Mouse (Mus musculus): ENCODE measurements around the gene Rptn. TPM values are rescaled to one million over a fixed set of nuclear protein-coding genes. Genes with fewer than 3 reads are reported as not detected.

Rptn gene
- total and polyA plus RNA-seq, 3 experiments = not detected

- no peak for TF ChIP-seq UBTF (IDR thresholded peaks at IDR 0.05; ENCODE audit: borderline replicate concordance, insufficient read depth, low read depth, low read length)
- no peak for TF ChIP-seq ELF1 (IDR thresholded peaks at IDR 0.05; ENCODE audit: low read depth, low read length)
- no peak for TF ChIP-seq CHD1 (IDR thresholded peaks at IDR 0.05; ENCODE audit: low read depth, low read length)
- no peak for TF ChIP-seq MAZ (IDR thresholded peaks at IDR 0.05; ENCODE audit: low read depth, low read length)
- no peak for TF ChIP-seq JUND (IDR thresholded peaks at IDR 0.05; ENCODE audit: low read depth, low read length)
- no peak for TF ChIP-seq USF2 (IDR thresholded peaks at IDR 0.05; ENCODE audit: borderline replicate concordance in 1 of 2, insufficient read depth in 1 of 2, low read depth in 1 of 2, low read length in 2 of 2)
These were observed 31.4 kb upstream of the Rptn start (continued) for GRCm38 (mm10) chr3:93361933-93362574.

GRCm38 (mm10) chr3:93366966-93367575 is 26.4 kb upstream of the Rptn start:
- Histone ChIP-seq H3K27ac (ENCODE audit: control insufficient read depth, low read depth, low read length) (no peak overlapping the region), H3K27me3 (ENCODE audit: control insufficient read depth in 1 of 2, insufficient read depth in 2 of 2, low read length in 2 of 2) (no peaks in the 10 kb centered on the region), H3K36me3 (ENCODE audit: control insufficient read depth in 1 of 2, insufficient read depth in 2 of 2, low read length in 2 of 2) (no peaks in the 10 kb centered on the region), H3K9ac (ENCODE audit: control insufficient read depth, low read depth, low read length, poor library complexity, severe bottlenecking) (no peak overlapping the region), H3K9me3 (replicated peaks; ENCODE audit: insufficient read depth, low read length) (no peaks in the 10 kb centered on the region), H3K4me1 (ENCODE audit: control insufficient read depth in 1 of 2, insufficient read depth in 2 of 2, low read length in 2 of 2) (no peaks in the 10 kb centered on the region), H3K4me3 (ENCODE audit: control insufficient read depth in 1 of 2, insufficient read depth in 1 of 2, low read depth in 2 of 2, low read length in 2 of 2) (no peak overlapping the region), H3K79me2 (ENCODE audit: control insufficient read depth, insufficient read depth, low read length, poor library complexity) (no peaks in the 10 kb centered on the region)
- TF ChIP-seq CTCF (IDR thresholded peaks at IDR 0.05 in 2 of 3, conservative IDR thresholded peaks at IDR 0.05 in 1 of 3; ENCODE audit: control insufficient read depth in 1 of 3, insufficient read depth in 1 of 3, low read depth in 2 of 3, low read length in 3 of 3, poor library complexity in 1 of 3, severe bottlenecking in 1 of 3) = no peak
- no peak for TF ChIP-seq TBP (IDR thresholded peaks at IDR 0.05; ENCODE audit: low read depth, low read length)
- TF ChIP-seq MAFK (IDR thresholded peaks at IDR 0.05; ENCODE audit: borderline replicate concordance, low read depth, low read length) = no peak
- no peak for TF ChIP-seq UBTF (IDR thresholded peaks at IDR 0.05; ENCODE audit: borderline replicate concordance, insufficient read depth, low read depth, low read length)
- TF ChIP-seq BHLHE40 (IDR thresholded peaks at IDR 0.05; ENCODE audit: borderline replicate concordance, low read depth, low read length) = no peak
- TF ChIP-seq POLR2AphosphoS5 (IDR thresholded peaks at IDR 0.05; ENCODE audit: borderline replicate concordance, low read depth, low read length) = no peak
- TF ChIP-seq SMC3 (IDR thresholded peaks at IDR 0.05; ENCODE audit: low read depth, low read length) = no peak
- no peak for TF ChIP-seq USF2 (IDR thresholded peaks at IDR 0.05; ENCODE audit: borderline replicate concordance in 1 of 2, insufficient read depth in 1 of 2, low read depth in 1 of 2, low read length in 2 of 2)
- TF ChIP-seq MAX (IDR thresholded peaks at IDR 0.05; ENCODE audit: low read length) = no peak
- no peak for TF ChIP-seq ETS1 (IDR thresholded peaks at IDR 0.05; ENCODE audit: low read depth, low read length)
- no peak for TF ChIP-seq CHD1 (IDR thresholded peaks at IDR 0.05; ENCODE audit: low read depth, low read length)
- no peak for TF ChIP-seq TCF12 (IDR thresholded peaks at IDR 0.05; ENCODE audit: low read depth, low read length)
- no peak for TF ChIP-seq TAL1 (IDR thresholded peaks at IDR 0.05; ENCODE audit: low read length)
- TF ChIP-seq NRF1 (IDR thresholded peaks at IDR 0.05; ENCODE audit: insufficient read depth, low read depth, low read length, poor library complexity, severe bottlenecking) = no peak
- TF ChIP-seq MXI1 (IDR thresholded peaks at IDR 0.05; ENCODE audit: low read depth, low read length) = no peak
- TF ChIP-seq MAZ (IDR thresholded peaks at IDR 0.05; ENCODE audit: low read depth, low read length) = no peak
- DNase-seq (ENCODE audit: low read depth, low spot score) = no peak

All from MEL (cell line).